Mouse (Mus musculus): Measurements from ENCODE around the gene Bard1.

Bard1 gene

GRCm38 (mm10) chr1:71102344-71103173 lies at the start of gene Bard1:
TSS of gene Bard1 (minus strand) at chr1:71103146.
- peak; percentile 96 for DNase-seq (ENCODE audit: inconsistent ontology term)

- DNase-seq (ENCODE audit: inconsistent ontology term), result no peak
Observed at GRCm38 (mm10) chr1:71127171-71127570, 24.2 kb upstream of the Bard1 start.

- DNase-seq (ENCODE audit: inconsistent ontology term), result no peak
Observed at GRCm38 (mm10) chr1:71118511-71118910, 15.6 kb upstream of the Bard1 start.

GRCm38 (mm10) chr1:71117253-71117652 lies 14.3 kb upstream of the Bard1 start:
- DNase-seq (ENCODE audit: inconsistent ontology term), result no peak

GRCm38 (mm10) chr1:71115781-71116180 lies 12.8 kb upstream of the Bard1 start:
- DNase-seq (ENCODE audit: inconsistent ontology term), result no peak

- no peak for DNase-seq (ENCODE audit: inconsistent ontology term)
Observed at GRCm38 (mm10) chr1:71109858-71110257, 6.9 kb upstream of the Bard1 start.

- no peak for DNase-seq (ENCODE audit: inconsistent ontology term)
Observed at GRCm38 (mm10) chr1:71106127-71106526, 3.2 kb upstream of the Bard1 start.

GRCm38 (mm10) chr1:71105724-71106123 lies 2.8 kb upstream of the Bard1 start:
- DNase-seq (ENCODE audit: inconsistent ontology term), result no peak

GRCm38 (mm10) chr1:71103174-71103864 lies 373 bp upstream of the Bard1 start:
- no peak for DNase-seq (ENCODE audit: inconsistent ontology term)

GRCm38 (mm10) chr1:71101369-71101970 lies 1.5 kb downstream of the Bard1 start:
- DNase-seq (ENCODE audit: inconsistent ontology term), result no peak

GRCm38 (mm10) chr1:71100591-71101368 lies 2.2 kb downstream of the Bard1 start:
- DNase-seq (ENCODE audit: inconsistent ontology term), result peak; percentile 22

- peak; percentile 42 for DNase-seq (ENCODE audit: inconsistent ontology term)
Observed at GRCm38 (mm10) chr1:71099945-71100515, 2.9 kb downstream of the Bard1 start.

GRCm38 (mm10) chr1:71096031-71096430 lies 6.9 kb downstream of the Bard1 start:
- no peak for DNase-seq (ENCODE audit: inconsistent ontology term)

- no peak for DNase-seq (ENCODE audit: inconsistent ontology term)
Observed at GRCm38 (mm10) chr1:71095211-71095805, 7.6 kb downstream of the Bard1 start.

GRCm38 (mm10) chr1:71075651-71076050 lies 27.3 kb downstream of the Bard1 start:
- peak; percentile 62 for DNase-seq (ENCODE audit: inconsistent ontology term)

- DNase-seq (ENCODE audit: inconsistent ontology term), result no peak
Observed at GRCm38 (mm10) chr1:71070771-71071170, 32.2 kb downstream of the Bard1 start.

GRCm38 (mm10) chr1:71068728-71069304 lies 34.1 kb downstream of the Bard1 start:
- no peak for DNase-seq (ENCODE audit: inconsistent ontology term)

- DNase-seq (ENCODE audit: inconsistent ontology term), result no peak
Observed at GRCm38 (mm10) chr1:71063885-71064492, 39.0 kb downstream of the Bard1 start.

- DNase-seq (ENCODE audit: inconsistent ontology term), result no peak
Observed at GRCm38 (mm10) chr1:71056143-71056542, 46.8 kb downstream of the Bard1 start.

- no peak for DNase-seq (ENCODE audit: inconsistent ontology term)
Observed at GRCm38 (mm10) chr1:71055454-71055853, 47.5 kb downstream of the Bard1 start.

Data from Muller cell, postnatal 12 days (primary cell).